Mouse (Mus musculus) spleen, postnatal 4 days (tissue): ENCODE measurements around the gene Olfr106-ps.

Experiments used
- DNase-seq, 2 experiments: peaks; one replicate each; pipeline ENCODE4 v3.0.0; 2022; ENCODE audit warnings: low spot score in 2 of 2

Gene Olfr106-ps

GRCm38 (mm10) chr17:37390093-37390492, at the start of gene Olfr106-ps:
Gene Olfr106-ps (plus strand): TSS chr17:37390393.
- DNase-seq: no peak

- DNase-seq: no peak
These were observed 30.9 kb upstream of the Olfr106-ps start, which contains the start of gene Olfr104-ps for GRCm38 (mm10) chr17:37359282-37359681. Gene Olfr104-ps (plus strand): TSS chr17:37359582.

- no peak for DNase-seq
These were observed 11.5 kb upstream of the Olfr106-ps start, which contains the start of gene Olfr105-ps for GRCm38 (mm10) chr17:37378733-37379132. Gene Olfr105-ps (plus strand): TSS chr17:37379033.

GRCm38 (mm10) chr17:37398926-37399325, 8.7 kb downstream of the Olfr106-ps start, which contains the start of gene Olfr107:
Gene Olfr107 (plus strand): TSS chr17:37399226.
- no peak for DNase-seq

GRCm38 (mm10) chr17:37413380-37413779, 23.2 kb downstream of the Olfr106-ps start:
- no peak for DNase-seq

- DNase-seq: no peak
These were observed 55.0 kb downstream of the Olfr106-ps start, which contains the start of gene Olfr108 for GRCm38 (mm10) chr17:37445180-37445579. Gene Olfr108 (plus strand): TSS chr17:37445480.
